Mouse (Mus musculus) C2C12 (cell line): ENCODE measurements around the gene Npy5r. TPM values are rescaled to one million over a fixed set of nuclear protein-coding genes. Genes with fewer than 3 reads are reported as not detected.

Experiments used
- H3K27me3 ChIP-seq: one replicate; pipeline ENCODE4 v1.6.1; 2011; ENCODE audit not compliant: control insufficient read depth, insufficient read depth, insufficient read length
- H3K36me3 ChIP-seq: one replicate; pipeline ENCODE4 v1.6.1; 2011; ENCODE audit not compliant: control insufficient read depth, insufficient read depth
- H3K4me3 ChIP-seq: one replicate; pipeline ENCODE4 v1.5.1; 2011; ENCODE audit warnings: mild to moderate bottlenecking, control low read depth; ENCODE audit not compliant: poor library complexity, insufficient read depth, severe bottlenecking
- H3K79me2 ChIP-seq: one replicate; pipeline ENCODE4 v1.6.1; 2011; ENCODE audit not compliant: control insufficient read depth, insufficient read depth
- H3K79me3 ChIP-seq: one replicate; pipeline ENCODE4 v1.6.1; 2011; ENCODE audit warnings: low read depth, control low read depth
- H3ac ChIP-seq: one replicate; pipeline ENCODE3; 2011; ENCODE audit warnings: low read depth; ENCODE audit not compliant: control insufficient read depth, insufficient read length
- CEBPB ChIP-seq: IDR thresholded peaks from one replicate; pipeline ENCODE4 v1.6.1; 2011; ENCODE audit warnings: low read depth, mild to moderate bottlenecking, control low read depth, moderate library complexity
- CTCF ChIP-seq: IDR thresholded peaks from one replicate; pipeline ENCODE4 v1.5.1; 2011; ENCODE audit not compliant: control insufficient read depth, insufficient read depth, insufficient read length
- FOSL1 ChIP-seq: IDR thresholded peaks from one replicate; pipeline ENCODE4 v1.8.0; 2011; ENCODE audit warnings: mild to moderate bottlenecking, low read length; ENCODE audit not compliant: poor library complexity, insufficient read depth, severe bottlenecking
- MAX ChIP-seq: IDR thresholded peaks from one replicate; pipeline ENCODE4 v1.6.1; 2011; ENCODE audit warnings: mild to moderate bottlenecking, control low read depth
- MYOD1 ChIP-seq: IDR thresholded peaks from one replicate; pipeline ENCODE4 v1.6.1; 2011; ENCODE audit warnings: low read depth; ENCODE audit not compliant: control insufficient read depth, insufficient read length
- MYOG ChIP-seq: IDR thresholded peaks from one replicate; pipeline ENCODE4 v1.6.1; 2011; ENCODE audit not compliant: control insufficient read depth, insufficient read length; ENCODE audit errors: extremely low read depth
- USF1 ChIP-seq: IDR thresholded peaks from one replicate; pipeline ENCODE4 v1.6.1; 2011; ENCODE audit warnings: low read depth, mild to moderate bottlenecking, control low read depth, moderate library complexity
- polyA plus RNA-seq: library from polyadenylated mRNA; unstranded; fragments of >200 nt; fragmentation: generic; extraction: Trizol; gene quantifications from one replicate; pipeline ENCODE4 v1.2.1, GENCODE M21; 2012; ENCODE audit warnings: missing spikeins

Gene Npy5r
- polyA plus RNA-seq, 1 experiment = not detected

DNA sequence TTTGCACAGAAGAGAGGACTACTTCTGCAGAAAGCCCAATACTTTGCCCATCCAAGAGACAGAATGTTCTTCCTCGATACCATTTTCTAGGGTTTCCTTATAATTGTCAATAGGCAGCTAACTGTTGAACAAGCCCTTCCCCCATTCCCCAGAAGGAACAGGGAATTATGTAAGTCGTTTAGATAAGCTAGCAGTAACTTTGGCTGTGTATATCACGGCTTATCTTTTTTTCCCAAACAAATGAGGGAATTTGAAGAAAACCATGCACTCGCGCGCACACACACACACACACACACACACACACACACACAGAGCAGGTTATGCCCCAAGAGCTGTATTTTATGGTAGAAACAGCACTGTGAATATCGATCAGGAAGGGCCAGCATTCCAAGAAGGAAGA lies 10.9 kb upstream of the Npy5r start:
- no peaks in the 10 kb centered on the region for H3K27me3 ChIP-seq
- H3K79me3 ChIP-seq = no peaks in the 10 kb centered on the region
- H3ac ChIP-seq = no peak overlapping the region
- no peaks in the 10 kb centered on the region for H3K79me2 ChIP-seq
- H3K4me3 ChIP-seq = no peak overlapping the region
- no peak for TF ChIP-seq FOSL1
- no peak for TF ChIP-seq MYOG
- TF ChIP-seq CEBPB = no peak
- no peak for TF ChIP-seq CTCF
- no peak for TF ChIP-seq USF1
- TF ChIP-seq MAX = no peak
- TF ChIP-seq MYOD1 = no peak
- H3K36me3 ChIP-seq = no peaks in the 10 kb centered on the region

DNA sequence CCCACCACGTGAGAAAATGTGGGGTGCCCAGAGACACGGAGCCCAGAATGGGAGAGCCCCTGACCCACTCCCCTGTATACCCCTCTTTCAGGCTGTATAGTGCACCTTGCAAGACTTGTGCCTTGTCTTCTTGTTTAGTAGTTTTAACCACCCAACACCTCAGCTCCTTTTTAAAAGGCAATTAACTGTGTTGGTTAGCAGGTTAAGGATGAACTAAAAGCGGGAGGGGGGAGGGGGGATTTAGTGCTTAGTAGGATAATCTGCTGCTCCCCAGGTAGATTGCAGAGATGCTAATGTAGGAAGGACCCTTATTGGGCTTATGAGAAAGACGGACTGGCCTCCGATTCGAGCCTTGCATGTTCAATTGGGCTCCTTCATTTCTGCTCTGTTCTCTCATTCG lies 10.1 kb upstream of the Npy5r start:
- Histone ChIP-seq H3ac (no peak overlapping the region), H3K27me3 (no peaks in the 10 kb centered on the region), H3K4me3 (no peak overlapping the region), H3K79me3 (no peaks in the 10 kb centered on the region), H3K36me3 (no peaks in the 10 kb centered on the region), H3K79me2 (no peaks in the 10 kb centered on the region)
- TF ChIP-seq MAX = no peak
- no peak for TF ChIP-seq FOSL1

DNA sequence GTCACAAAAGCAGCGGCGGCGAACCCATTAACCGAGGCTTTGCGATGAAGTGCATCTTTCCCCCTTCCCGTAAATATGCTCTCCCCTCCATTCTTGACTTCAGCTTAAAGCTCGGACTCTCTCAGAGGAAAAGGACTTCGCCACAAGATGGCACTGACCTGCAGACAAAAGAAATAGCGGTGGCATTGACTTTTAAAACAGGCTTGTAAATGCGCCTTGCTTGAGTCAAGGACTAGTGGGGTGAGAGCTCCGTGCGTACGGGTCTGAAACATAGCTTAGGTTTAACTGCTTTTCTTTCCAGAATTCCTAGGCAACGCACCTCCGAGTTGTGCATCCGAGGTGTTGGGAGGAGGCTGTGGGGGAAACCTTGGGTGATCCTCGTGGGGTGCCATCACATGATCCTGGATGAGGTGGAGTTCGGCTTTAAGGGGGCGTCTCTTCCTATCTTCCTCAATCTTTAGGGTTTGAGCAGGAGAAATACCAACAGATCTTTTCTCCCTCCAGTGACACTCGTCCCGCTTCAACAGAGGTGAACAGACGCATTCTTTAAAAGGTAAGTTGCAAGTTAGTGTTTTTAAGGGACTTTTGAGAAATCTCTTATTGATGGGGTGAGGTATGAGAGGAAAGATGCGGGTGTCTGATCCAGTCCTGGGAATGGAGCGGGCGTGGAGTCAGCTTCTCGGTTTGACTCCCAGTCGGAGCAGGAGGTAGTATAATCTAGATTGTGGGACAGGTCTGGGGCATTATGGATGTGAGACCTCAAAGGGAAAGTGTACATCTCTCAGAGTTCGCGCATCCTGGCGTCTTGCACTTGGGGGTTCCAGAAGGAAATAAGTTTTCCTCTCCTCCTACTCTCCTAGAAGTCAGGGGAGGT lies 9.3 kb upstream of the Npy5r start, which contains the start of gene Npy1r:
Npy1r (plus strand) TSS at position 223 of the 874 bp plus-strand sequence.
- H3K79me3 ChIP-seq = no peaks in the 10 kb centered on the region
- H3K4me3 ChIP-seq = no peak within 1 kb of the TSS
- no peaks in the 10 kb centered on the region for H3K27me3 ChIP-seq
- H3K36me3 ChIP-seq = no peaks in the 10 kb centered on the region
- TF ChIP-seq CEBPB = no peak
- TF ChIP-seq MYOD1 = no peak
- TF ChIP-seq MAX = no peak
- no peak for TF ChIP-seq FOSL1
- TF ChIP-seq USF1 = no peak
- no peak for TF ChIP-seq MYOG
- no peak for TF ChIP-seq CTCF
- H3ac ChIP-seq = no peak within 1 kb of the TSS
- no peaks in the 10 kb centered on the region for H3K79me2 ChIP-seq

DNA sequence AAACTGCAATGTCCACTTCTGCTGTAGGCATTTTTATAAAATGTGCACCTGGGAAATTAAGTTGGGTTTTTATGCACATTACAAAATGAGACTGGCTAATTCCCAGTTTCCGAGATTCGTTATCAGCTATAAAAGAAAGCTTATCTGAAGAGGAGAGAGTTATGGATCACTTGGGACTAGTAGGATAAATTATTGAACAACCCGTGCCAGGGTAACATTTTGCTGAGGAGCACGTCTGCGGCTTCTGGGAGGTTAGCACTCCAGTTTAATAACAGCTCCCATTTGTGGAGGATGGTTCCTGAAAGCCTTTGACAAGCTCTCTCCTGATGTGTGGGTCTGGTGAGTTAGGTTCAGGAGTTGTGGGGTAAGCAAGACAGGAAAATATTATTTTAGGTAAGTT lies 2.5 kb upstream of the Npy5r start:
- H3K27me3 ChIP-seq = no peaks in the 10 kb centered on the region

DNA sequence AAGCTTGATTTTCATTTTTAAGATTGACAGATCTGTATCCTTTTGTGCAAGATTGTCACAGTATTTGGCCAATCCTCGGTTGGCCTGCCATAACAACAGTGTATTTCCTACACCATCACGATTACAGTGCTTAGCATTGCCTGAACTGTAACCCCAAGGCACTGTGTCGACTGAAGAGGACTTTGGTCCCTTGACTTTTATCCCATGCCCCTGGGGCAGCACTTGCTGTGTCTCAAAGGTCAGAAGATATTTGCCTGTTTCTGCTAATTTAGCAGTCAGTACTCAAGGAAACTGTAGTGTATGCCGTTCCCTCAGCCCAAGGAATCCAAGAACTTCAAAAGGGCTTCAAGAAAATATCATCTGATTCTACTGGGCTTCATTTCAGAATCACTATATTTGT lies 871 bp upstream of the Npy5r start:
- Histone ChIP-seq H3K4me3 (no peak overlapping the region), H3K79me3 (no peaks in the 10 kb centered on the region), H3K36me3 (no peaks in the 10 kb centered on the region), H3K27me3 (no peaks in the 10 kb centered on the region), H3K79me2 (no peaks in the 10 kb centered on the region), H3ac (no peak overlapping the region)
- TF ChIP-seq MYOD1 (no peak), CEBPB (no peak), CTCF (no peak), USF1 (no peak), FOSL1 (no peak), MAX (no peak), MYOG (no peak)

More for the DNA sequence above, 2.5 kb upstream of the Npy5r start:
- no peak for TF ChIP-seq FOSL1
- no peak for TF ChIP-seq CTCF
- no peak for TF ChIP-seq MAX
- no peaks in the 10 kb centered on the region for H3K36me3 ChIP-seq
- H3K79me3 ChIP-seq = no peaks in the 10 kb centered on the region
- no peaks in the 10 kb centered on the region for H3K79me2 ChIP-seq
- H3K4me3 ChIP-seq = no peak overlapping the region
- no peak overlapping the region for H3ac ChIP-seq

DNA sequence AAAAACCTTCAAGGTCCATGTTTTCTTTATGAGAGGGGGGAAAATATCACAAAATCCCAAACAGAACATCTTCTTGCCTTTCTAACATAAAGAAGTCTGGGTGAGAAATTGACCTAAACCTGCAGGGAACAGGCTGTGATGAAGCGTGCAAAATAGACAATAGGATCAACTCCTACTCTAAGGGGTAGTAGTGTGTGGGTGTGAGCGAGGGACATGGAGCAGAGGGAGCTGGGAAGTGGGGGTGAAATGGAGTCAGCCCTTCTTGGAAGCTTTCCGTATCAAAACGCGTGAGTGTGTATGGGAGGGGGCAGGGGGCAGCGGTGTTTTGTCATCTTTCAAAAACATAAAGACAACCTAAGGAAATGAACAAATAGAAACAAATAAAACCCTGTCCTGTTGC lies 467 bp upstream of the Npy5r start:
- H3K4me3 ChIP-seq = no peak overlapping the region
- H3ac ChIP-seq = no peak overlapping the region
- H3K79me2 ChIP-seq = no peaks in the 10 kb centered on the region
- H3K36me3 ChIP-seq = no peaks in the 10 kb centered on the region
- TF ChIP-seq MYOG = no peak
- TF ChIP-seq CTCF = no peak
- TF ChIP-seq USF1 = no peak
- TF ChIP-seq CEBPB = no peak
- no peak for TF ChIP-seq MYOD1
- no peak for TF ChIP-seq MAX
- TF ChIP-seq FOSL1 = no peak
- H3K27me3 ChIP-seq = no peaks in the 10 kb centered on the region
- H3K79me3 ChIP-seq = no peaks in the 10 kb centered on the region
